Mouse (Mus musculus) left cerebral cortex, postnatal 25 days (tissue): ENCODE results near the gene Enthd1. TPM values are rescaled to one million over a fixed set of nuclear protein-coding genes. Genes with fewer than 3 reads are reported as not detected.
"Not testable (repeated sequence)": the region's sequence is repeated elsewhere in the genome, so short reads cannot be mapped to it uniquely, and the experiment has no call there.

ENCODE experiments used
- DNase-seq, 2 experiments: peaks; one replicate each; pipeline ENCODE4 v3.0.0; 2022; ENCODE audit warnings: low spot score in 2 of 2, mixed read lengths in 1 of 2
- intact Hi-C: fragments of 180-260 bp; cut with DNase I; formaldehyde crosslinking; loops from one replicate; pipeline ENCODE4 v1.15.1; 2025
- total RNA-seq, 2 experiments: library from RNA; stranded (reverse); gene quantifications; 2 replicates each; pipeline ENCODE4 v1.2.3; 2021

Enthd1 gene
- total RNA-seq, 2 experiments from 2014 or later: not detected

GRCm38 (mm10) chr15:80545430-80545829, 19.5 kb downstream of the Enthd1 start:
- intact Hi-C loops: no loop called here
- DNase-seq: no peak

- no peak for DNase-seq
- intact Hi-C loops: no loop called here
Observed at GRCm38 (mm10) chr15:80544115-80544514, 20.8 kb downstream of the Enthd1 start.

GRCm38 (mm10) chr15:80538671-80539340, 26.1 kb downstream of the Enthd1 start:
- no peak for DNase-seq
- intact Hi-C loops: loop anchor here (5.0 kb wide), 1 partner anchor 93 kb away; no protein-coding TSS in a partner anchor

- DNase-seq: no peak
- intact Hi-C loops: loop anchor here (5.0 kb wide), 1 partner anchor 94 kb away; no protein-coding TSS in a partner anchor
Observed at GRCm38 (mm10) chr15:80538075-80538474, 26.9 kb downstream of the Enthd1 start.

GRCm38 (mm10) chr15:80536051-80536450, 28.9 kb downstream of the Enthd1 start:
- peak; percentile 39 to 77 for DNase-seq
- intact Hi-C loops: loop anchor here (5.0 kb wide), 1 partner anchor 96 kb away; no protein-coding TSS in a partner anchor

- DNase-seq: peak in 1 of 2 experiments; percentile 82
- intact Hi-C loops: loop anchor here (5.0 kb wide), 2 partner anchors 79 to 246 kb away; partner anchors contain the start of gene Cacna1i
Observed at GRCm38 (mm10) chr15:80533274-80533673, 31.7 kb downstream of the Enthd1 start.

GRCm38 (mm10) chr15:80532281-80533072, 32.5 kb downstream of the Enthd1 start:
- no peak for DNase-seq
- intact Hi-C loops: loop anchor here (5.0 kb wide), 2 partner anchors 80 to 245 kb away; partner anchors contain the start of gene Cacna1i

- intact Hi-C loops: loop anchor here (5.0 kb wide), 2 partner anchors 81 to 244 kb away; partner anchors contain the start of gene Cacna1i
- no peak for DNase-seq
Observed at GRCm38 (mm10) chr15:80531026-80531425, 33.9 kb downstream of the Enthd1 start.

- peak; percentile 58 to 73 for DNase-seq
- intact Hi-C loops: loop anchor here (5.0 kb wide), 2 partner anchors 82 to 243 kb away; partner anchors contain the start of gene Cacna1i
Observed at GRCm38 (mm10) chr15:80529955-80530869, 34.7 kb downstream of the Enthd1 start.

GRCm38 (mm10) chr15:80521661-80522388, 43.1 kb downstream of the Enthd1 start:
- peak in 1 of 2 experiments; percentile 64 for DNase-seq
- intact Hi-C loops: loop anchor here (5.0 kb wide), 1 partner anchor 110 kb away; no protein-coding TSS in a partner anchor

GRCm38 (mm10) chr15:80519931-80520330, 45.0 kb downstream of the Enthd1 start:
- intact Hi-C loops: loop anchor here (5.0 kb wide), 1 partner anchor 112 kb away; no protein-coding TSS in a partner anchor
- DNase-seq: no peak

- intact Hi-C loops: no loop called here
Observed at GRCm38 (mm10) chr15:80518567-80519223, 46.3 kb downstream of the Enthd1 start.

GRCm38 (mm10) chr15:80517996-80518395, 47.0 kb downstream of the Enthd1 start:
- peak; percentile 35 to 66 for DNase-seq
- intact Hi-C loops: no loop called here

More at GRCm38 (mm10) chr15:80518567-80519223, 46.3 kb downstream of the Enthd1 start:
- DNase-seq: peak in 1 of 2 experiments; percentile 37

GRCm38 (mm10) chr15:80516525-80516924, 48.4 kb downstream of the Enthd1 start:
- intact Hi-C loops: no loop called here
- DNase-seq: no peak

GRCm38 (mm10) chr15:80505086-80505485, 59.9 kb downstream of the Enthd1 start:
- DNase-seq: no peak
- intact Hi-C loops: loop anchor here (10.0 kb wide), 1 partner anchor 190 kb away; no protein-coding TSS in a partner anchor

- intact Hi-C loops: loop anchor here (5.0 to 10.0 kb wide), 3 partner anchors 114 to 192 kb away; no protein-coding TSS in a partner anchor
- DNase-seq: not testable (repeated sequence)
Observed at GRCm38 (mm10) chr15:80503155-80503554, 61.8 kb downstream of the Enthd1 start.

GRCm38 (mm10) chr15:80502741-80503140, 62.2 kb downstream of the Enthd1 start:
- DNase-seq: no peak
- intact Hi-C loops: loop anchor here (5.0 to 10.0 kb wide), 3 partner anchors 115 to 192 kb away; no protein-coding TSS in a partner anchor
